Mouse (Mus musculus) fat pad, adult 2 months (tissue): ENCODE data around the gene Crhbp.

Source experiments
- DNase-seq: peaks from one replicate; pipeline ENCODE4 v3.0.0-alpha.2; 2011; ENCODE audit warnings: low read depth, low spot score; ENCODE audit errors: extremely low read depth

The Crhbp gene

DNA sequence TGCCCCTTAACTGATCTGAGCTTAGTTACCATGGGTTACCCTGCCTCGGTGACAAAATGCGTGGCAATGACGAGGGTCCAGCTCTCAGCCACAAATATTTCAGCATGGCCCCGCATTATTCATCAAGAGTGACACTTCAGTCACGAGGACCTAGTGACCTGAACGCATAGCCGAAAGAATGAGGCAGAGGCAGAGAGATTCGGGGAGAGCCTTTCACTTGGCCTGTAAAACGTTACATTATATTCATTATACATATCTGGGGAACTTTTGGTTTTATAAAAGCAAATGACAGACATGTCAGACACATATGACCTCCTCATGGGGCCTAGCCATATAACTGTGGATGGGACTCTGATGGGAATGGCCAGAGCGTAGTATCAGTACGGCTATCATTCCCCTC lies at the start of gene Crhbp:
Crhbp (minus strand) TSS at position 101 of the 400 bp plus-strand sequence.
- DNase-seq, result no peak

DNA sequence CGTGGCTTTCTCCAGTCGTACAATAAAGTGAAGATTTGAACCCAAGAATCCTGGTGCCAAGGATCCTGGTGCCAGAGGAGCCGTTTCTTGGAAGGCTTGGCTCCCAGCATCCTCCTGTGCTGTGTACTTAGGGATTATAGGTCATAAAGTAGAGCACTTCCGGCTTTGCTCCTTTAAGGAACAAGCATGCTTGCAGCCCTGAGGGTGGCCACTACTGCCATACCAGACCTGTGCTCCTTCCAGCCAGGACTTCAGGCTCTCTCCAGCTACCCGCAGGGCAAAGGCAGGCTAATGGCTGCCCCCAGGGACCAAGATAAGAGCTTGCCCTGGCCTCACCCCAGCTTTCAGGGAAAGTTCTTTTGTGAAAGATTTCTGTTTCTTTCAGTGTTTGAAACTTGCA lies 48.6 kb upstream of the Crhbp start:
- DNase-seq, result no peak

DNA sequence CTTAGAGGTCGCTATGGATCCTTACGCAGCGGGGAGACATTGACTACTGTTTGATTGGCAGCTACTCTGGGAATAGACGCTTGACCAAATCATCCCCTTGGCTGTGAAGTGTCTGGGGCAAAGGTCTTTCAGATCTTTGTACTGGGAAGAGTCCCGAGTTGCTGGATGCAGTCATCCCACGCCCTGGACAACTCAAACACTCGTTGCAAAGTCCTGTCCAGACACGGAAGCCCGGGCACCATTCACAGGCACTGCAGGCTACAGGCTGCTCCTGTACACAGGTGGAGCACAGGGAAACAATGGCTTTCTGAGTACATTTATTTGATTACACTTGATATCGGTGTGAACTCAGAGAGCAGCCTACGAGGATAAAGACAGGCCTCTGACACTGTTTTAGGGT lies 46.6 kb upstream of the Crhbp start:
- no peak for DNase-seq

DNA sequence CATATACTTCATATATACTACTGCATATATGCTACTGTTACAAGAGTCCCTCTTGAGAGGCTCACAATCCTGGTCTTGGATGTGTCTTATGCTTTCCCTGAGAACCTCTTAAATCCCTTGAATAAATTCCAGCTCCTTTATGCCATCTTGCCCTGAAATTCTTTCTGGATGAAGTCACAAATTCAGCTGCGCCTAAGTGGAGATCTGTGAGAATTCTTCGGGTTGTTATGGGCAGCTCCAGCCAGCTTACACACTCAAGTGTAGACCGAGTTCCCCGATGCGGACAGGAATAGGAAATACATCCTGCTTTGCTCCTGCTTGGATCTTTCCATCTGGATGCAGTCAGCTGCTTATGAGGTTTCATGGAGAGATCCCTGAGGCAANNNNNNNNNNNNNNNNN lies 39.9 kb upstream of the Crhbp start:
- DNase-seq, result no peak

- DNase-seq, result no peak
These were observed 36.7 kb upstream of the Crhbp start for GRCm38 (mm10) chr13:95481428-95481827.

GRCm38 (mm10) chr13:95478671-95479413 lies 34.1 kb upstream of the Crhbp start, which contains the start of gene S100z:
TSS of gene S100z (minus strand) at chr13:95478721.
- no peak for DNase-seq

- DNase-seq, result no peak
These were observed 32.4 kb upstream of the Crhbp start for GRCm38 (mm10) chr13:95477173-95477572.

- no peak for DNase-seq
These were observed 30.4 kb upstream of the Crhbp start for GRCm38 (mm10) chr13:95475124-95475523.

GRCm38 (mm10) chr13:95474294-95474693 lies 29.6 kb upstream of the Crhbp start:
- no peak for DNase-seq

DNA sequence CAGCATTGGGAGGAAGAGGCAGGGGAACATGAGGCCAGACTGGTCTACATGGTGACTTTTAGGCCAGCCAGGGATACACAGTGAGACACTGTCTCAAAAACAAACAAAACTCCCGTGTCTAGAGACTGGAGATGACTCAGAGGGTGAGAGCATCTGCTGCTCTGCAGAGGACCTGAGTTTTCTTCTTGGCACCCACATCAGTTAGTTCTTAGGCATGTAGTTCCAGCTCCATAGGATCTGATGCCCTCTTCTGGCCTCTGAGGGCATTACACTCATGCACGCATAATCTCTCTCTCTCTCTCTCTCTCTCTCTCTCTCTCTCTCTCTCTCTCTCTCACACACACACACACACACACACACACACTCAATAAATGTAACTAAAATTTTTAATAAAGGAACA lies 26.2 kb upstream of the Crhbp start:
- no peak for DNase-seq

- no peak for DNase-seq
These were observed 6.8 kb upstream of the Crhbp start for GRCm38 (mm10) chr13:95451529-95451928.

DNA sequence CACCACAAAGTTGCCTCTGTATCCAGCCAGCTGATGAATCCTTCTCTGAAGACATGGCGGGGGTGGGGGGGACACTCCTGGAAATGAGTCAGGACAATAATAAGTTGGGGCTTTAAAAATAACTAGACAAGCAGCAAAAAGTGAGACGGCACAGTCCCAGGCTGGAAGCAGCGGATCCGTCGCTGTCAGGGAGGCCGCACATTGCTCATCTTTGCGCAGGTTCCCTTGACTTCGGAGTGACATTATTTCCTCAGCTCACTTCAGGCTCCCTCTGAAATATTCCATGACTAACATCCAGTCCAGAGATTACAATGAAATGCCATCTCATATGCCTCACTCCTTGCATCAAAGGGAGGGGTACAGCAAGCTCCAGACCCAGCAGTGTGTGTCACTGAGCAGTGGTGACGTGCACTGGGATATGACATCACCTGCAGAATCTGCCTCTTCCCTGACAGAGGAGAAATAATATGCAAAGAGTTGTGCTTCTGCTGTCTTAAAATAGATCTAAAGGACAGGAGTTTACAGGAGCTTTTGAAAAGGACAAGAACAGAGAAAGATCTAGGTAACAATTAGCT lies 6.0 kb upstream of the Crhbp start:
- no peak for DNase-seq

DNA sequence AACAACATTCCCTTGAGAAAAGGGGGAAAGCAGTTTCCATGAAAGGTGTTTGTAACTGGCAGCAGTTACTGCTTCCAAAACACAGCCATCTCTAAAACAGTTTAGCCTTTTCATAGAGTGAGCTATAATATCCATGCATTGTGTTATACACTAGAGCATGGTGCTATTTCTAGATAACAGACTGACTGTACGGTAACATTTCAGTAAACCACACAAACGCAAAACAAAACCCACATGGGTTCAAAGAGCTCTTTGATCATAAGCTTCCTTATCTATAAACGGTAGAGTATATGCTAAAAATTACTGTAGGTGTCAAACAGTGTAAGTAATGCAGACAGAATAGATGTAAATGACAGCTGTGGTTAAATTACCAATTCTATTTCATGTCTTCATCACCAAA lies 5.0 kb upstream of the Crhbp start:
- DNase-seq, result no peak

DNA sequence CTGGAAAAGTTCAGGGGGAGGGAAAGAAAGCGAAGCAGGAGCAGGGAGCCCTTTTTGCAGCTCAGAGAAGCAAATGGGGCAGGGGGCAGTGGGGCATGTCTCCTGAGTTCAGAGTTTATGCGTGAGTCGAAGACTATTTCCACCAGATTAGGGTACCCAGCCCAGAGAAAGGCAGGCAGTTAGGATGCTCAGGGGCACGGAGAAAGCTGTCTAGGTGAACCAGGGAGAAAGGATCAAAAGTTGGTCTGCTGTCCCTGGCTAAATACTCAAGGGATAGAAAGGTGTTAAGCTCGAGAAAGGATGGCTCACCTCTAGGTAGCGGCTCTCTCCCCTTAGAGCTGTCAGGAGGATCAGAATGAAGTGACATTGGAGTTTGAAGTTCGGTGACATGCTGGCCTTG lies 433 bp downstream of the Crhbp start:
- no peak for DNase-seq

GRCm38 (mm10) chr13:95443376-95444233 lies 1.1 kb downstream of the Crhbp start:
- no peak for DNase-seq

- no peak for DNase-seq
These were observed 1.8 kb downstream of the Crhbp start for GRCm38 (mm10) chr13:95442901-95443300.

- DNase-seq, result no peak
These were observed 5.2 kb downstream of the Crhbp start for GRCm38 (mm10) chr13:95439569-95439968.

DNA sequence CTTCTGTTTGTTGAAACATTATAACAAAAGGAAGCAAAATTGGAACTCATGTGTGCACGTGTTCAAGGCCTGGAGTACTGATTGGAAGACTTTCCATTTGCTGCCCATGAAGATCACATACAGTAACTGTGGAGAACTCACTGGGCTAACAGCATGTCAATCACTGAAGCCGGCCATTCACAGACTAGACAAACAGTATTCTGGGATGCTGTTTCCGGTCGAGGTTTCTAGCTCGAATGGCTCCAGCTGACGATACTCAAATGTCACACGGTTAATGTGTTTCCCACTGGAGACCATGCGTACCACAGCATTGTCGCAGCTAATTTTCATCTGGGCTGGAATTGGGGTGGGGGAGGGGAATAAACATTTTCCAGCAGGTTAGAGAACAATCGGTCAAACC lies 13.0 kb downstream of the Crhbp start:
- no peak for DNase-seq

GRCm38 (mm10) chr13:95427499-95427898 lies 17.2 kb downstream of the Crhbp start:
- DNase-seq, result no peak

- no peak for DNase-seq
These were observed 18.3 kb downstream of the Crhbp start for GRCm38 (mm10) chr13:95426421-95426820.

GRCm38 (mm10) chr13:95425484-95425883 lies 19.2 kb downstream of the Crhbp start:
- no peak for DNase-seq

DNA sequence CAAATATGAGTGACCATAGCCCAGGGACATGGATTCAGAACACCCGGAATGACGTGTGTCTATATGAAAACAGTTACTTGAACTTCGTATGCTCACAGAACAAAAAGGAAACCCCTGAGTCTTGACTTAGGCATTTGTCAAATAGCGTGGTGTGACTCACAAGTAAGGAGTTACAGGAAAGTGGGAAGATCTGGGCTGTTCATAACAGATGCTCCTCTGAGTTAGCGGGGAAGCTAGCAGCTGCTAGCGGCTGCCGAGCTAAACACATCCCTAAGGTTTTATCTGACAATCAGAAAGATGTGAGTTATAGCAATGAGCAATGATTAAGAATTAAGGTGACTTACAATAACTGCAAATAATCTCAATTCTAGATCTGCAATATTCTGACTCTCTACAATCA lies 19.8 kb downstream of the Crhbp start:
- DNase-seq, result no peak
